Comparison of ENCODE assay signal across 8 mouse cellular contexts in the genomic region with DNA sequence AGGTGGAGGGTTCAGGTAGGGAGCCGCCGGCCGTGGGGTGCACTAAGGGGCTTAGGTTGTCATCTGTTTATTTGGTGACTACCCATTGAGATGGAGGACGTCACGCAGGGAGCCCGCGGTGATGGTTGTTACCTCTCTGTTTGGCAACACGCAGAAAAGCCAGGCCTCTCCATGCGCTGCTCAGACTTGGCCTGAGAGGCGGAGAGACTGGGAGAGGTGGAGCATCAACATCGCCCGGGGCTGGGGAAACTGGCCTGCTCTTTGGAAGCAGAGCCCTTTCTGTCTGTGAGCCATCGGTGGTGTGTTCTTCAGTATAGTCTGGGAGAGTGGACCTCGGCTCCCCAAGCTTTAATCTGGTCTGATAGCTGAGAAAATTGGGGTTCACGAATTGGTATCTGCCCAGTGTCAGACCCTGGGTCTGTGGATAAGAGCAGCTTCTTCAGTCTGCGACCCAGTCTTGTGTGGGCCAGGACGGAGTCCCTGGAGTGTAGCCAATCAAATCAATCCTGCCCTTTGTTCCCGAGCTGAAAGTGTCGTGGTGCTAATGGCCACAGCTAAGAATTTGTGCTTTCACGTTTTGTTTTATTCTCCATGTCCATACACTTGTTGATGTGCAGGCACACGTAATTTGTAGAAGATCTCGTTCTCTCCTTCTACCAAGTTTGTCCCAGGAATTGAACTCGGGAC. TPM values are rescaled to one million over a fixed set of nuclear protein-coding genes. Genes with fewer than 3 reads are reported as not detected.
DNase-seq lines count a peak whose midpoint lies in the region; ATAC-seq lines count a peak whose summit lies in the region.
"Had no signal": no experiment of that assay in that cellular context is flagged by ENCODE, and none has a peak within 500 bp of the region (broad histone marks: within the 10 kb centered on the region; RNA-seq: fewer than 3 reads in every experiment).

No protein-coding gene starts in this region.

- DNase-seq in liver, embryonic 11.5 days (ENCODE audit: low spot score), result no peak
- DNase-seq in adipocyte (ENCODE audit: low spot score), result no peak
- DNase-seq in right cerebral cortex, postnatal 25 days, result no peak

- H3K4me3 ChIP-seq in liver, embryonic 12.5 days, result no peak overlapping the region
- H3K4me3 ChIP-seq in liver, embryonic 11.5 days (ENCODE audit: low read depth, low read length), result no peak overlapping the region
- no peak overlapping the region for H3K4me3 ChIP-seq in embryonic facial prominence, embryonic 13.5 days
- no peak overlapping the region for H3K4me3 ChIP-seq in intestine, embryonic 16.5 days (ENCODE audit: low read length)
- H3K4me3 ChIP-seq in neural tube, embryonic 13.5 days, result no peak overlapping the region

- no peak overlapping the region for H3K27ac ChIP-seq in liver, embryonic 12.5 days
- H3K27ac ChIP-seq in liver, embryonic 11.5 days (ENCODE audit: low read depth, low read length), result no peak overlapping the region
- no peak overlapping the region for H3K27ac ChIP-seq in embryonic facial prominence, embryonic 13.5 days
- no peak overlapping the region for H3K27ac ChIP-seq in intestine, embryonic 16.5 days (ENCODE audit: low read length)
- no peak overlapping the region for H3K27ac ChIP-seq in neural tube, embryonic 13.5 days (replicated peaks)
- H3K27ac ChIP-seq: embryonic facial prominence, embryonic 12.5 days had no signal

- H3K9me3 ChIP-seq in liver, embryonic 12.5 days (replicated peaks), result no peaks in the 10 kb centered on the region
- no peaks in the 10 kb centered on the region for H3K9me3 ChIP-seq in liver, embryonic 11.5 days (ENCODE audit: control insufficient read depth, low read length)
- H3K9me3 ChIP-seq in embryonic facial prominence, embryonic 13.5 days, result no peaks in the 10 kb centered on the region
- no peaks in the 10 kb centered on the region for H3K9me3 ChIP-seq in intestine, embryonic 16.5 days (ENCODE audit: control insufficient read depth, low read length)
- H3K9me3 ChIP-seq in neural tube, embryonic 13.5 days, result no peaks in the 10 kb centered on the region
- H3K9me3 ChIP-seq: embryonic facial prominence, embryonic 12.5 days had no signal

- no peaks in the 10 kb centered on the region for H3K36me3 ChIP-seq in liver, embryonic 12.5 days
- H3K36me3 ChIP-seq in liver, embryonic 11.5 days (ENCODE audit: control insufficient read depth, insufficient read depth, low read length), result no peaks in the 10 kb centered on the region
- H3K36me3 ChIP-seq in embryonic facial prominence, embryonic 13.5 days, result no peaks in the 10 kb centered on the region
- no peaks in the 10 kb centered on the region for H3K36me3 ChIP-seq in intestine, embryonic 16.5 days (ENCODE audit: control insufficient read depth, insufficient read depth, low read length)
- H3K36me3 ChIP-seq in neural tube, embryonic 13.5 days, result no peaks in the 10 kb centered on the region
- H3K36me3 ChIP-seq: embryonic facial prominence, embryonic 12.5 days had no signal

- 0 out of 2 replicates have a peak overlapping the region, but pooled peaks have one; percentile 61 for H3K4me2 ChIP-seq in liver, embryonic 12.5 days
- H3K4me2 ChIP-seq in liver, embryonic 11.5 days, result no peak overlapping the region
- peak overlapping the region; percentile 85 for H3K4me2 ChIP-seq in embryonic facial prominence, embryonic 13.5 days
- peak overlapping the region; percentile 83 for H3K4me2 ChIP-seq in intestine, embryonic 16.5 days (ENCODE audit: low read depth, low read length)
- peak overlapping the region; percentile 65; the same call in 1 of the 2 replicates for H3K4me2 ChIP-seq in neural tube, embryonic 13.5 days

- WGBS in liver, embryonic 12.5 days (ENCODE audit: insufficient replicate concordance), result 27% methylated on average over 23 of the region's 23 CpGs
- WGBS in liver, embryonic 11.5 days, result 33% methylated on average over 23 of the region's 23 CpGs
- 22% methylated on average over 23 of the region's 23 CpGs for WGBS in embryonic facial prominence, embryonic 13.5 days
- 42% methylated on average over 23 of the region's 23 CpGs for WGBS in intestine, embryonic 16.5 days
- whole genome bisulfite sequencing in neural tube, embryonic 13.5 days, result 17% methylated on average over 23 of the region's 23 CpGs

- H3K27me3 ChIP-seq in liver, embryonic 12.5 days (replicated peaks), result peaks cover 61% of the 10 kb centered on the region
- H3K27me3 ChIP-seq in liver, embryonic 11.5 days (replicated peaks; ENCODE audit: control insufficient read depth, insufficient read depth, low read length), result peaks cover 38% of the 10 kb centered on the region
- H3K27me3 ChIP-seq in embryonic facial prominence, embryonic 13.5 days, result peaks cover 37% of the 10 kb centered on the region
- H3K27me3 ChIP-seq in intestine, embryonic 16.5 days (replicated peaks; ENCODE audit: control insufficient read depth, insufficient read depth, low read length), result peaks cover 13% of the 10 kb centered on the region; the same call in 1 of the 2 replicates
- peaks cover 41% of the 10 kb centered on the region for H3K27me3 ChIP-seq in neural tube, embryonic 13.5 days

- H3K9ac ChIP-seq in liver, embryonic 12.5 days, result no peak overlapping the region
- H3K9ac ChIP-seq in liver, embryonic 11.5 days (ENCODE audit: low read depth, low read length), result no peak overlapping the region
- H3K9ac ChIP-seq in embryonic facial prominence, embryonic 13.5 days, result no peak overlapping the region
- no peak overlapping the region for H3K9ac ChIP-seq in intestine, embryonic 16.5 days (ENCODE audit: low read depth, low read length)
- H3K9ac ChIP-seq in neural tube, embryonic 13.5 days, result no peak overlapping the region

- no peak for ATAC-seq in liver, embryonic 12.5 days
- ATAC-seq in liver, embryonic 11.5 days (replicated peaks; ENCODE audit: low FRiP score), result no peak
- ATAC-seq in embryonic facial prominence, embryonic 13.5 days (ENCODE audit: insufficient number of reproducible peaks, insufficient read depth, low FRiP score, low TSS enrichment, low read depth), result no peak
- ATAC-seq in intestine, embryonic 16.5 days, result no peak
- ATAC-seq in neural tube, embryonic 13.5 days (ENCODE audit: low read depth), result no peak

- H3K4me1 ChIP-seq in liver, embryonic 12.5 days, result peaks cover 11% of the 10 kb centered on the region; the same call in 1 of the 2 replicates
- 0 out of 2 replicates have a peak, but pooled peaks cover 2% of the 10 kb centered on the region for H3K4me1 ChIP-seq in liver, embryonic 11.5 days (replicated peaks; ENCODE audit: control insufficient read depth, insufficient read depth, low read length)
- H3K4me1 ChIP-seq in embryonic facial prominence, embryonic 13.5 days, result peaks cover 17% of the 10 kb centered on the region
- peaks cover 26% of the 10 kb centered on the region for H3K4me1 ChIP-seq in intestine, embryonic 16.5 days (ENCODE audit: control insufficient read depth, insufficient read depth, low read length)
- peaks cover 20% of the 10 kb centered on the region for H3K4me1 ChIP-seq in neural tube, embryonic 13.5 days (replicated peaks)

RNA-seq across cellular contexts. Expression of a gene that starts 41.2 kb away (rescaled TPM):
- polyA plus RNA-seq in liver, embryonic 12.5 days (2016; fragmentation: Nextera tagmentation; extraction: Ambion mirVana), result 0.83 and 1.2 TPM in 2 replicates
- 2.0 and 2.5 TPM in 2 replicates for polyA plus RNA-seq in liver, embryonic 11.5 days (2014; fragmentation: Nextera tagmentation; extraction: Ambion mirVana)
- polyA plus RNA-seq in embryonic facial prominence, embryonic 13.5 days (2015; fragmentation: Nextera tagmentation; extraction: Ambion mirVana), result 7.1 and 7.9 TPM in 2 replicates
- 12.3 and 14.4 TPM in 2 replicates for polyA plus RNA-seq in intestine, embryonic 16.5 days (2015; fragmentation: Nextera tagmentation; extraction: Ambion mirVana)
- 16.1 and 17.2 TPM in 2 replicates for polyA plus RNA-seq in neural tube, embryonic 13.5 days (2015; fragmentation: Nextera tagmentation; extraction: Ambion mirVana)

RNA-seq across cellular contexts. Expression of a gene that starts 42.0 kb away (rescaled TPM):
- polyA plus RNA-seq in liver, embryonic 12.5 days (2016; fragmentation: Nextera tagmentation; extraction: Ambion mirVana), result 0.19 and 0.41 TPM in 2 replicates
- polyA plus RNA-seq in liver, embryonic 11.5 days (2014; fragmentation: Nextera tagmentation; extraction: Ambion mirVana), result 0.62 and 0.74 TPM in 2 replicates
- 0.69 and 0.80 TPM in 2 replicates for polyA plus RNA-seq in embryonic facial prominence, embryonic 13.5 days (2015; fragmentation: Nextera tagmentation; extraction: Ambion mirVana)
- 1.4 and 1.9 TPM in 2 replicates for polyA plus RNA-seq in intestine, embryonic 16.5 days (2015; fragmentation: Nextera tagmentation; extraction: Ambion mirVana)
- 1.9 and 2.3 TPM in 2 replicates for polyA plus RNA-seq in neural tube, embryonic 13.5 days (2015; fragmentation: Nextera tagmentation; extraction: Ambion mirVana)
